Mouse (Mus musculus): ENCODE measurements around the gene Lrrc72. TPM values are rescaled to one million over a fixed set of nuclear protein-coding genes. Genes with fewer than 3 reads are reported as not detected.

The Lrrc72 gene
- polyA plus RNA-seq, 1 experiment from 2014 or later = not detected

DNA sequence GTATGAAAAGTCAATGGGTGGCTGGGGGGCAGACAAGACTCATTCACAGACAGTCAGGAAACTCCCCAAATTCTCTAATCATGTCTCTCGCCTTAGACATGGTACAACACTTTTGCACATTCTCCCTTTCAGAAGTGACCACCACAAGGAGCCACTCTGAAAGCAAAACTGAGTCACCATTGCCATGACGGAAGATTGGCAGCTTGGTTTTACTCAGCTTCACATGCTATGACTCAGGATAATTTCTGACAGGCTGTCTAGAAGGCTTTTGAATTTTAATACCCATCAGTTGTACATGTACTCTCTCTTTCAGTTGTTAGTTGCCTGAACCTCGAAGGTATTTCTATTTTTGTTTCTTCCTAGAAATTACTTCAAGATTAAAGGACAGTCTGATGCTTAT lies 12.0 kb downstream of the Lrrc72 start:
- 87% methylated on average over 3 of the region's 3 CpGs for WGBS
- no peak overlapping the region for H3K9ac ChIP-seq (replicated peaks; ENCODE audit: low read depth, low read length)
- H3K4me1 ChIP-seq (ENCODE audit: control insufficient read depth, insufficient read depth, low read length) = no peaks in the 10 kb centered on the region
- H3K36me3 ChIP-seq (ENCODE audit: control insufficient read depth, insufficient read depth, low read length) = no peaks in the 10 kb centered on the region
- H3K4me3 ChIP-seq (ENCODE audit: low read depth, low read length) = no peak overlapping the region
- ATAC-seq (ENCODE audit: low read depth) = no peak
- no peaks in the 10 kb centered on the region for H3K9me3 ChIP-seq (ENCODE audit: control insufficient read depth, low read length)
- H3K27ac ChIP-seq (ENCODE audit: low read depth, low read length) = no peak overlapping the region
- H3K27me3 ChIP-seq (ENCODE audit: control insufficient read depth, insufficient read depth, low read length) = no peaks in the 10 kb centered on the region
- no peak overlapping the region for H3K4me2 ChIP-seq (ENCODE audit: low read depth, low read length)

- Histone ChIP-seq H3K9ac (replicated peaks; ENCODE audit: low read depth, low read length) (no peak overlapping the region), H3K4me1 (ENCODE audit: control insufficient read depth, insufficient read depth, low read length) (no peaks in the 10 kb centered on the region), H3K27ac (ENCODE audit: low read depth, low read length) (no peak overlapping the region), H3K9me3 (ENCODE audit: control insufficient read depth, low read length) (no peaks in the 10 kb centered on the region), H3K4me3 (ENCODE audit: low read depth, low read length) (no peak overlapping the region), H3K36me3 (ENCODE audit: control insufficient read depth, insufficient read depth, low read length) (no peaks in the 10 kb centered on the region), H3K4me2 (ENCODE audit: low read depth, low read length) (no peak overlapping the region), H3K27me3 (ENCODE audit: control insufficient read depth, insufficient read depth, low read length) (no peaks in the 10 kb centered on the region)
- ATAC-seq (ENCODE audit: low read depth) = no peak
- 86% methylated on average over 2 of the region's 2 CpGs for WGBS
Observed at GRCm38 (mm10) chr12:36231386-36231785, 21.8 kb downstream of the Lrrc72 start.

DNA sequence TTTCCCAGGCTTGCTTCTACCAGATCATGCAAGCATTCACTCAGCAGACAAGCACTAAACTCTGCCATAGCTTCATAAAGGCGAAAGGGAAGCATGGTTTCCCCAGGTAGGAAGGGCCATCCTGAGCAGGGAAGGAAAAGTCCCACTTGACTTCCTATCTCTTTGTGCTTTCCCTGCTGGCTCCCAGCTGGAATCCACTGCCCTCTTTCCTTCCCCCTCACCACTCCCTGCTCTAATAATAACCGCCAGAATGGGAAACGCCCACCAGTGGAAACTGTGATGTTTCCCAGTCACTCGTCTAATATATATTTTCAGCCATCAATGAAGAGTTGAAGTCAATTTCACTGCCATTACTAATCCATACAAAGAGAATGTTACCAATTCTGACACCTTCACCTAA lies 28.8 kb downstream of the Lrrc72 start:
- Histone ChIP-seq H3K4me2 (ENCODE audit: low read depth, low read length) (no peak overlapping the region), H3K4me3 (ENCODE audit: low read depth, low read length) (no peak overlapping the region), H3K36me3 (ENCODE audit: control insufficient read depth, insufficient read depth, low read length) (no peaks in the 10 kb centered on the region), H3K27me3 (ENCODE audit: control insufficient read depth, insufficient read depth, low read length) (no peaks in the 10 kb centered on the region), H3K9me3 (ENCODE audit: control insufficient read depth, low read length) (no peaks in the 10 kb centered on the region), H3K9ac (replicated peaks; ENCODE audit: low read depth, low read length) (no peak overlapping the region), H3K27ac (ENCODE audit: low read depth, low read length) (no peak overlapping the region), H3K4me1 (ENCODE audit: control insufficient read depth, insufficient read depth, low read length) (no peaks in the 10 kb centered on the region)
- ATAC-seq (ENCODE audit: low read depth) = no peak
- WGBS = 66% methylated on average over 4 of the region's 4 CpGs

GRCm38 (mm10) chr12:36216905-36217304 lies 36.3 kb downstream of the Lrrc72 start:
- Histone ChIP-seq H3K4me3 (ENCODE audit: low read depth, low read length) (no peak overlapping the region), H3K9me3 (ENCODE audit: control insufficient read depth, low read length) (no peaks in the 10 kb centered on the region), H3K27me3 (ENCODE audit: control insufficient read depth, insufficient read depth, low read length) (no peaks in the 10 kb centered on the region), H3K36me3 (ENCODE audit: control insufficient read depth, insufficient read depth, low read length) (no peaks in the 10 kb centered on the region), H3K9ac (replicated peaks; ENCODE audit: low read depth, low read length) (no peak overlapping the region), H3K4me2 (ENCODE audit: low read depth, low read length) (no peak overlapping the region), H3K4me1 (ENCODE audit: control insufficient read depth, insufficient read depth, low read length) (peaks cover 5% of the 10 kb centered on the region; the same call in 1 of the 2 replicates), H3K27ac (ENCODE audit: low read depth, low read length) (no peak overlapping the region)
- ATAC-seq (ENCODE audit: low read depth) = no peak
- WGBS = 77% methylated on average over 10 of the region's 10 CpGs

- Histone ChIP-seq H3K36me3 (ENCODE audit: control insufficient read depth, insufficient read depth, low read length) (no peaks in the 10 kb centered on the region), H3K4me3 (ENCODE audit: low read depth, low read length) (no peak overlapping the region), H3K27me3 (ENCODE audit: control insufficient read depth, insufficient read depth, low read length) (no peaks in the 10 kb centered on the region), H3K4me1 (ENCODE audit: control insufficient read depth, insufficient read depth, low read length) (peaks cover 5% of the 10 kb centered on the region; the same call in 1 of the 2 replicates), H3K9me3 (ENCODE audit: control insufficient read depth, low read length) (no peaks in the 10 kb centered on the region), H3K9ac (replicated peaks; ENCODE audit: low read depth, low read length) (no peak overlapping the region), H3K4me2 (ENCODE audit: low read depth, low read length) (no peak overlapping the region), H3K27ac (ENCODE audit: low read depth, low read length) (no peak overlapping the region)
- ATAC-seq (ENCODE audit: low read depth) = peak; percentile 28; the same call in 1 of the 2 replicates
- WGBS = 59% methylated on average over 4 of the region's 4 CpGs
Observed at GRCm38 (mm10) chr12:36216230-36216629, 37.0 kb downstream of the Lrrc72 start.

GRCm38 (mm10) chr12:36215149-36215480 lies 38.1 kb downstream of the Lrrc72 start:
- Histone ChIP-seq H3K27me3 (ENCODE audit: control insufficient read depth, insufficient read depth, low read length) (no peaks in the 10 kb centered on the region), H3K9me3 (ENCODE audit: control insufficient read depth, low read length) (no peaks in the 10 kb centered on the region), H3K4me2 (ENCODE audit: low read depth, low read length) (no peak overlapping the region), H3K36me3 (ENCODE audit: control insufficient read depth, insufficient read depth, low read length) (no peaks in the 10 kb centered on the region), H3K4me3 (ENCODE audit: low read depth, low read length) (no peak overlapping the region), H3K4me1 (ENCODE audit: control insufficient read depth, insufficient read depth, low read length) (peaks cover 5% of the 10 kb centered on the region; the same call in 1 of the 2 replicates), H3K27ac (ENCODE audit: low read depth, low read length) (no peak overlapping the region), H3K9ac (replicated peaks; ENCODE audit: low read depth, low read length) (no peak overlapping the region)
- WGBS = 0% methylated on average over 1 of the region's 1 CpGs
- ATAC-seq (ENCODE audit: low read depth) = peak; percentile 86; the same call in 1 of the 2 replicates

GRCm38 (mm10) chr12:36214389-36215148 lies 38.6 kb downstream of the Lrrc72 start:
- H3K4me2 ChIP-seq (ENCODE audit: low read depth, low read length) = no peak overlapping the region
- H3K9me3 ChIP-seq (ENCODE audit: control insufficient read depth, low read length) = no peaks in the 10 kb centered on the region
- H3K4me1 ChIP-seq (ENCODE audit: control insufficient read depth, insufficient read depth, low read length) = peaks cover 5% of the 10 kb centered on the region; the same call in 1 of the 2 replicates
- no peak overlapping the region for H3K9ac ChIP-seq (replicated peaks; ENCODE audit: low read depth, low read length)
- no peaks in the 10 kb centered on the region for H3K36me3 ChIP-seq (ENCODE audit: control insufficient read depth, insufficient read depth, low read length)
- H3K27ac ChIP-seq (ENCODE audit: low read depth, low read length) = no peak overlapping the region
- WGBS = 45% methylated on average over 8 of the region's 8 CpGs
- H3K27me3 ChIP-seq (ENCODE audit: control insufficient read depth, insufficient read depth, low read length) = no peaks in the 10 kb centered on the region
- H3K4me3 ChIP-seq (ENCODE audit: low read depth, low read length) = no peak overlapping the region
- ATAC-seq (ENCODE audit: low read depth) = peak; percentile 57; the same call in 1 of the 2 replicates

- no peak overlapping the region for H3K9ac ChIP-seq (replicated peaks; ENCODE audit: low read depth, low read length)
- 85% methylated on average over 4 of the region's 4 CpGs for WGBS
- H3K4me1 ChIP-seq (ENCODE audit: control insufficient read depth, insufficient read depth, low read length) = peaks cover 6% of the 10 kb centered on the region; the same call in 1 of the 2 replicates
- no peak overlapping the region for H3K27ac ChIP-seq (ENCODE audit: low read depth, low read length)
- no peaks in the 10 kb centered on the region for H3K27me3 ChIP-seq (ENCODE audit: control insufficient read depth, insufficient read depth, low read length)
- H3K36me3 ChIP-seq (ENCODE audit: control insufficient read depth, insufficient read depth, low read length) = no peaks in the 10 kb centered on the region
- no peak overlapping the region for H3K4me2 ChIP-seq (ENCODE audit: low read depth, low read length)
- ATAC-seq (ENCODE audit: low read depth) = no peak
- H3K4me3 ChIP-seq (ENCODE audit: low read depth, low read length) = no peak overlapping the region
- no peaks in the 10 kb centered on the region for H3K9me3 ChIP-seq (ENCODE audit: control insufficient read depth, low read length)
Observed at GRCm38 (mm10) chr12:36210096-36210495, 43.1 kb downstream of the Lrrc72 start.

DNA sequence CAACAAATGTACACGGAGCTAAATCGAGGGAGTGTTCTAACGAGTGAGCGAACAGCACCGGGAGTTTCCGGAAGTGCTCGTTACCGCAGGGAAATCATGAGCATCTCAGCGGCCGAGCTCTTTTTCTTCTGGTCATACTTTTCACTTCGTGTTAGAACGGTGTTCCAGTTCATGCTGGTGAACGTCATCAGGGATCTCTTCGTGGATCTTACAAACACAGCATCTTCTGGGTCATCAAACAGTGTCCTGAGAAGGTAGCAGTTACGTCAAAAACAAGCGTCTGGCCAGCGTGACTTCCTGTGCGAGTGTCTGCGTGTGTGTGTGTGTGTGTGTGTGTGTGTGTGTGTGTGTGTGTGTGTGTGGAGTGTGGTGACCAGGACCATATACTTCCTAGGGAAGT lies 44.7 kb downstream of the Lrrc72 start:
- H3K9ac ChIP-seq (replicated peaks; ENCODE audit: low read depth, low read length) = no peak overlapping the region

More for the DNA sequence above, 44.7 kb downstream of the Lrrc72 start:
- Histone ChIP-seq H3K4me3 (ENCODE audit: low read depth, low read length) (no peak overlapping the region), H3K36me3 (ENCODE audit: control insufficient read depth, insufficient read depth, low read length) (no peaks in the 10 kb centered on the region), H3K4me1 (ENCODE audit: control insufficient read depth, insufficient read depth, low read length) (peaks cover 6% of the 10 kb centered on the region; the same call in 1 of the 2 replicates), H3K27ac (ENCODE audit: low read depth, low read length) (no peak overlapping the region), H3K9me3 (ENCODE audit: control insufficient read depth, low read length) (no peaks in the 10 kb centered on the region), H3K4me2 (ENCODE audit: low read depth, low read length) (no peak overlapping the region), H3K27me3 (ENCODE audit: control insufficient read depth, insufficient read depth, low read length) (no peaks in the 10 kb centered on the region)
- 66% methylated on average over 19 of the region's 19 CpGs for WGBS
- no peak for ATAC-seq (ENCODE audit: low read depth)
